Mouse (Mus musculus): ENCODE measurements around the gene Pkdrej.

- TF ChIP-seq CTCF (IDR thresholded peaks at IDR 0.05; ENCODE audit: low read depth, low read length) (no peak), POLR2A (IDR thresholded peaks at IDR 0.05; ENCODE audit: borderline replicate concordance, low read depth, low read length) (no peak)
Observed at GRCm38 (mm10) chr15:85774419-85774818, 47.1 kb downstream of the Pkdrej start.

Data from bone marrow macrophage, adult 2 months (primary cell).